Mouse (Mus musculus): Measurements from ENCODE around the gene Csnk1g1. TPM values are rescaled to one million over a fixed set of nuclear protein-coding genes. Genes with fewer than 3 reads are reported as not detected.

Gene Csnk1g1
- polyA plus RNA-seq, 1 experiment from 2014 or later = 17.7 TPM

DNA sequence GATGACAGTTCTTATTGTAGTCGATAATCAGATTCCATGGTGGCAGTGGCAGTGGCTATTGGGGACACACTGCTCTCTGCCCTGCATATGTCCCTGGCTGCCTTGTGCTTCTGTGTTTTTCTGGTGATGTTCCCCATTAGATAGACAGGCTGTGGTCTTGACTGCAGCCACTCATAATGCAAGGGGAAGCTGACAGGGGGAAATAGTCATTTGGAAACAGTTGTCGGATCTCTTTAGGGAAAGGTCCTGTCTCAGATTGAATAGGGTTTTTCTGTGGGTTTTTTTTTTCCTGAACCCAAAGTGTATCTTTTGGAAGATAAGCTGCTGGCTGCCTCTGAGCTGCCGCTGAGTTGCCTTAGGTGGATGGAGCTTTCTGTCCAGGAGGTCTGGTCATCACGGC is 173.3 kb downstream of the Csnk1g1 start:
- Histone ChIP-seq H3K9ac (ENCODE audit: low read depth, low read length) (no peak overlapping the region), H3K27ac (replicated peaks; ENCODE audit: low read depth, low read length) (no peak overlapping the region), H3K9me3 (ENCODE audit: control insufficient read depth, low read length) (no peaks in the 10 kb centered on the region), H3K4me2 (ENCODE audit: low read depth, low read length) (no peak overlapping the region), H3K27me3 (replicated peaks; ENCODE audit: control insufficient read depth, insufficient read depth, low read length) (no peaks in the 10 kb centered on the region), H3K4me3 (ENCODE audit: low read depth, low read length) (no peak overlapping the region), H3K4me1 (ENCODE audit: control insufficient read depth, insufficient read depth, low read length) (no peaks in the 10 kb centered on the region), H3K36me3 (ENCODE audit: control insufficient read depth, insufficient read depth, low read length) (peaks cover 8% of the 10 kb centered on the region)
- no peak for DNase-seq (ENCODE audit: low spot score)
- WGBS = 69% methylated on average over 4 of the region's 4 CpGs
- ATAC-seq (ENCODE audit: low read depth) = no peak

DNA sequence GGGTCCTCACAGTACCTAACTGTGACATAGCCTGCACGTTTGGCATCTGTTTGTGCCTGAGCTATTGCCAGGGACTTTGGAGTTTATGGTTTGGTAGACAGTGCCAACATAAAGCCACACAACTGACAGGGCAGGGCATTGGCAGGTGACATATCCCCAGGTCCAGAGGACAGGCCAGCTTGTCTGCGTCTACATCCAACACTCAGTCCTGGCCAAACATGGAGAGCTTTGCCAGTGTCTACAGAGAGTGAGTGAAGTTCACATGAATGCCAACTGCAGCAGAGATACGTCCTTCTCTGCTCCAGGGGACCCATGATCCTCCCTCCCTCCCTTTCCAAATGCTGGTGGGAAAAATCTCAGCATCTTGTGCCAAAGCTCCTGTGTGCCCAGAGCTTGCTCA is 175.4 kb downstream of the Csnk1g1 start:
- no peak overlapping the region for H3K9ac ChIP-seq (ENCODE audit: low read depth, low read length)
- no peaks in the 10 kb centered on the region for H3K27me3 ChIP-seq (replicated peaks; ENCODE audit: control insufficient read depth, insufficient read depth, low read length)
- H3K4me1 ChIP-seq (ENCODE audit: control insufficient read depth, insufficient read depth, low read length) = no peaks in the 10 kb centered on the region
- no peak overlapping the region for H3K27ac ChIP-seq (replicated peaks; ENCODE audit: low read depth, low read length)
- no peak overlapping the region for H3K4me2 ChIP-seq (ENCODE audit: low read depth, low read length)
- no peak overlapping the region for H3K4me3 ChIP-seq (ENCODE audit: low read depth, low read length)
- ATAC-seq (ENCODE audit: low read depth) (no peak), DNase-seq (ENCODE audit: low spot score) (no peak)
- no peaks in the 10 kb centered on the region for H3K9me3 ChIP-seq (ENCODE audit: control insufficient read depth, low read length)
- peaks cover 30% of the 10 kb centered on the region for H3K36me3 ChIP-seq (ENCODE audit: control insufficient read depth, insufficient read depth, low read length)
- WGBS = 91% methylated on average over 3 of the region's 3 CpGs

DNA sequence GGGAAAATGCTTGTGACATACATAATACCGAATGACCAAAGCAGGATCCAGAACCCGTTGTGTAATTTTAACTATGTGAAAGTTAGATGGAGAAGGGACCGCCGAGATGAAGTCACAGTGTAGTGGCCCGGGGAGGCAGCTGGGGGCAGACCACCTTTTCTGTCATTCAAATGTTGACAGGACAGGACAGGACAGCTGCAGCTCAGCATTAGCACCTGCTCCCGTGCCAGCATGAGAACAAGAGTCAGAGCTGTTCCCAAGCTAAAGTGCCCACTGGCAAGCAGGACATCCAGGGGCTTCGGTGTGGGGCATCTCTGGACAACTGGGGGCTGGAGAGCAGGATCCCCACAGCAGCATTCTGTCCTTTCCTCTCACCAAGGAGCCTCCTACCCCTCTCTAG is 178.3 kb downstream of the Csnk1g1 start:
- ATAC-seq (ENCODE audit: low read depth) = no peak
- no peak overlapping the region for H3K4me3 ChIP-seq (ENCODE audit: low read depth, low read length)

DNA sequence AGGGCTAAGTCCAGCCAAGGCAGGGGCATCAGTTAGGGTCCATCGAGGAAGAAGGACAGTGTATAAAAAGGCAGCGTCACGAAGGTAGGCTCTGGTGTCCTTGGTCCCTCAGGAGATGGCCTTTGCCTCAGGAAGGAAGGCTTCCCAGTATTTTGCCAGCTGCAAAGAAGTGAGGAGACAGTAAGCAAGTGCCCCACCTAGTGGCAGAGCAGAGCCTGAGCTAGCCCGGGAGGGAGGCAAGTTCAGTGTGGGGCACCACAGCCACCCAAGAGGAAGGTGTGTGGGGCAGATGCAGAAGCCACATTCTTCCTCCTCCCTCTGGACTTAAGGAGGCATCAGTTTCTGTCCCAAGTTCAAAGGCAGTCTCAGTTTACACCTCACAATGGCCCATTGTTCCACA is 179.7 kb downstream of the Csnk1g1 start:
- ATAC-seq (ENCODE audit: low read depth) (peak; percentile 54; the same call in 1 of the 2 replicates), DNase-seq (ENCODE audit: low spot score) (peak; percentile 64)
- H3K4me1 ChIP-seq (ENCODE audit: control insufficient read depth, insufficient read depth, low read length) = no peaks in the 10 kb centered on the region
- H3K27me3 ChIP-seq (replicated peaks; ENCODE audit: control insufficient read depth, insufficient read depth, low read length) = no peaks in the 10 kb centered on the region
- 25% methylated on average over 4 of the region's 4 CpGs for WGBS
- H3K9me3 ChIP-seq (ENCODE audit: control insufficient read depth, low read length) = no peaks in the 10 kb centered on the region
- H3K4me2 ChIP-seq (ENCODE audit: low read depth, low read length) = no peak overlapping the region
- no peak overlapping the region for H3K9ac ChIP-seq (ENCODE audit: low read depth, low read length)
- H3K4me3 ChIP-seq (ENCODE audit: low read depth, low read length) = no peak overlapping the region
- no peak overlapping the region for H3K27ac ChIP-seq (replicated peaks; ENCODE audit: low read depth, low read length)
- peaks cover 73% of the 10 kb centered on the region for H3K36me3 ChIP-seq (ENCODE audit: control insufficient read depth, insufficient read depth, low read length)

More for the DNA sequence above, 178.3 kb downstream of the Csnk1g1 start:
- DNase-seq (ENCODE audit: low spot score) = no peak
- H3K4me2 ChIP-seq (ENCODE audit: low read depth, low read length) = no peak overlapping the region
- no peak overlapping the region for H3K27ac ChIP-seq (replicated peaks; ENCODE audit: low read depth, low read length)
- H3K27me3 ChIP-seq (replicated peaks; ENCODE audit: control insufficient read depth, insufficient read depth, low read length) = no peaks in the 10 kb centered on the region
- H3K36me3 ChIP-seq (ENCODE audit: control insufficient read depth, insufficient read depth, low read length) = peaks cover 59% of the 10 kb centered on the region
- WGBS = 90% methylated on average over 7 of the region's 7 CpGs
- no peaks in the 10 kb centered on the region for H3K9me3 ChIP-seq (ENCODE audit: control insufficient read depth, low read length)
- H3K9ac ChIP-seq (ENCODE audit: low read depth, low read length) = no peak overlapping the region
- H3K4me1 ChIP-seq (ENCODE audit: control insufficient read depth, insufficient read depth, low read length) = no peaks in the 10 kb centered on the region

DNA sequence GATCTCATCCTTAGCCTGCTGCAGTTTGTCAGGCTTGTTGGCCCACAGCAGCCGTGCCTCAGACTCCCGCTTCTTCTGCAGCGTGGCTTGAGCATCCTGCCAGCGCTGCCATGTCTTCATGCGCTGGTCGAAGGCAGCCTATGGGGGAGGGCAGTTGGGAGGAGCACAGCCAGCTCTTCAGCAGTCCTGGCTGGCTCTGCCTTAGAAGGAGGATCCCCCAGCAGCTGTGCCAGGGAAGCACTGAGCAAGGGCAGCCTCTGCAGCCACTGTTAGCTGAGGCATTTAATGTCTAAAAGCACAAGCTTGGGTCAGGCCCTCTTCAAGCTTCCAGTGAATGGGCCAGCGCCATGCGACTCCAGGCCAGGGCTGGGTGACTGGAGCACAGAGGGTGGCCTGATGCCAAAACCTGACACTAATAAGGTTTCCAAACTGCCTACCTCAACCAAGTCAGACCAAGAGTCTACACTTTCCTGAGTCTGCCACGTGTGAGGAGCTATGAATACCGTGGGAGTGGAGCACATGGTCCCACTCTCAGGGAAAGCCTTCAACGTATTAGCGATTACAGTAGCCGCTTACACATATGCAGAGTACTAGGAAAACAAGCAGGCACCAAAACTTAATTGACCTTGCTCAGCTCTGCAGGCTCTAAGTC is 182.0 kb downstream of the Csnk1g1 start:
- no peak for ATAC-seq (ENCODE audit: low read depth)
- 85% methylated on average over 13 of the region's 13 CpGs for WGBS

DNA sequence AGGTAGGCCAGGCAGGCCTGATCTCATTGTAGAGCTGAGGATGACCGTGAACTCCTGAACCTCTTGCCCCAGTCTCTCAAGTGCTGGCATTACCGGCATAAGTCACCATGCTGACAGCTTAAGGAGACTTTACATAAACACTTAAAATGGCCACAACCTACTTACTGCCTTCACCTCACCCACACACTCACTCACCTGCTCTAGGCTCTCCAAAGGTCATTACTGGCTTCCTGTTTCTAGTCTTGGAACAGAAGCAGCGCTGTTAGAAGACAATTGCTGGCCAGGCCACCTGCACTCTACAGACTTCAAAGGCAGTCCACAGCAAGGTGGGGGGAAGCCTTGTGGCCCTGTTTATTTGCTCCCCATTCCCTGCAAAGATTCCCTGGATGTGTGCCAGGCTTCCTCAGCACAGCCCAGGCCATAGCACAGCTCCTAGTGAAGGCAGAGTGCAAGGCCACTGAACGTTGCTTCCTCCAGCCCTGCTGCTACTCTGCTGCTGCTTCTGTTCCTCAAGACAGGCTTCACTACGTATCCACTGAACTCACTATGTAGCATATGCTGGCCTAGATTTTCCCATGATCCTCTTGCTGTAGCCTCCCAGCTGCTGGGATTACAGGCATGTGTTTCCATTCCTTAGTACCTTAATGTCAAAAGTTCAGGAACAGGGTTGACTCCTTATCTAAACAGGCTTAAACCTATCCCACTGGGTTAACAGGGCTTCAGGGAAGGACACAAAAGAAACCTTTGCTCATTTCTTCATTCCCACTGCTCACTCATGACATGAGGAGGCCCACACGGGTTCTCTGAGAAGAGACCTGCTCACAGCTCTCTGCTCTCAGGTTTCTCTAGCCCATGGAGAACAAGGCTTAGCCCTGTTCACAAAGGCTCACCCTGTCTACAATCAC is 182.9 kb downstream of the Csnk1g1 start:
- no peaks in the 10 kb centered on the region for H3K27me3 ChIP-seq (replicated peaks; ENCODE audit: control insufficient read depth, insufficient read depth, low read length)
- H3K9me3 ChIP-seq (ENCODE audit: control insufficient read depth, low read length) = no peaks in the 10 kb centered on the region
- no peak overlapping the region for H3K4me3 ChIP-seq (ENCODE audit: low read depth, low read length)
- DNase-seq (ENCODE audit: low spot score) (peak; percentile 15), ATAC-seq (ENCODE audit: low read depth) (no peak)
- H3K4me2 ChIP-seq (ENCODE audit: low read depth, low read length) = no peak overlapping the region
- WGBS = 62% methylated on average over 6 of the region's 6 CpGs
- H3K27ac ChIP-seq (replicated peaks; ENCODE audit: low read depth, low read length) = peak overlapping the region; percentile 5; the same call in 1 of the 2 replicates
- H3K36me3 ChIP-seq (ENCODE audit: control insufficient read depth, insufficient read depth, low read length) = peaks cover 98% of the 10 kb centered on the region
- no peak overlapping the region for H3K9ac ChIP-seq (ENCODE audit: low read depth, low read length)
- no peaks in the 10 kb centered on the region for H3K4me1 ChIP-seq (ENCODE audit: control insufficient read depth, insufficient read depth, low read length)

More for the DNA sequence above, 182.0 kb downstream of the Csnk1g1 start:
- no peak overlapping the region for H3K9ac ChIP-seq (ENCODE audit: low read depth, low read length)
- H3K4me1 ChIP-seq (ENCODE audit: control insufficient read depth, insufficient read depth, low read length) = no peaks in the 10 kb centered on the region
- H3K36me3 ChIP-seq (ENCODE audit: control insufficient read depth, insufficient read depth, low read length) = peaks cover 94% of the 10 kb centered on the region
- H3K27ac ChIP-seq (replicated peaks; ENCODE audit: low read depth, low read length) = no peak overlapping the region
- no peak overlapping the region for H3K4me3 ChIP-seq (ENCODE audit: low read depth, low read length)
- no peak for DNase-seq (ENCODE audit: low spot score)
- no peaks in the 10 kb centered on the region for H3K9me3 ChIP-seq (ENCODE audit: control insufficient read depth, low read length)
- H3K27me3 ChIP-seq (replicated peaks; ENCODE audit: control insufficient read depth, insufficient read depth, low read length) = no peaks in the 10 kb centered on the region
- H3K4me2 ChIP-seq (ENCODE audit: low read depth, low read length) = no peak overlapping the region

DNA sequence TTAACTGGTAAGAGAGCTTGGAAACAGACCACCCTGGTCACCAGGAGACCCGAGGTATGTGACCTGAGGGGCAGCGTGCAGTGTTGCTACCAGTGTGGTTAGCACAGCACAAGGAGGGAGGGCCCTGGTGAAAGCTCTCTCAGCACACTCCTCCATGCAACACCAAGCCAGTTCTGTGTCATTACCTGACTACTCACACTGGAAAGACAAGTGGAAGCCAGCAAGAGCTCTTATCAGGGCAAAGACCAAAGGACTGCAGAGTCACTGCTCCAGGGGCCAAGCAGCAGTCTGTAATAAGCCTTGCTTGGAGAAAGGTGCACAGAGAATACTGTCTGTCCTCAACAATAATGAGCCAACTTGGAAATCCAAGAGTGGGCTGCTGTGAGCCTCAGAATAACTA is 183.9 kb downstream of the Csnk1g1 start:
- peaks cover 97% of the 10 kb centered on the region for H3K36me3 ChIP-seq (ENCODE audit: control insufficient read depth, insufficient read depth, low read length)
- no peak overlapping the region for H3K27ac ChIP-seq (replicated peaks; ENCODE audit: low read depth, low read length)
- no peak overlapping the region for H3K9ac ChIP-seq (ENCODE audit: low read depth, low read length)
- ATAC-seq (ENCODE audit: low read depth) (no peak), DNase-seq (ENCODE audit: low spot score) (no peak)
- WGBS = 43% methylated on average over 2 of the region's 2 CpGs
- H3K9me3 ChIP-seq (ENCODE audit: control insufficient read depth, low read length) = no peaks in the 10 kb centered on the region
- H3K27me3 ChIP-seq (replicated peaks; ENCODE audit: control insufficient read depth, insufficient read depth, low read length) = no peaks in the 10 kb centered on the region
- no peaks in the 10 kb centered on the region for H3K4me1 ChIP-seq (ENCODE audit: control insufficient read depth, insufficient read depth, low read length)
- no peak overlapping the region for H3K4me3 ChIP-seq (ENCODE audit: low read depth, low read length)
- no peak overlapping the region for H3K4me2 ChIP-seq (ENCODE audit: low read depth, low read length)

Measured in embryonic facial prominence, embryonic 14.5 days (tissue).